Mouse (Mus musculus) forebrain, embryonic 10.5 days (tissue): ENCODE results near the gene Selenoi. TPM values are rescaled to one million over a fixed set of nuclear protein-coding genes. Genes with fewer than 3 reads are reported as not detected.

Experiments
- DNase-seq: peaks from one replicate; pipeline ENCODE4 v3.0.0-alpha.2; 2017; ENCODE audit warnings: low spot score; ENCODE audit errors: extremely low spot score
- H3K27ac ChIP-seq: fragments of 300-500 bp; sonication (generic); 2 replicates; pipeline ENCODE4 v1.5.1; 2016; ENCODE audit warnings: mild to moderate bottlenecking
- H3K27me3 ChIP-seq: fragments of 300-500 bp; sonication (generic); 2 replicates; pipeline ENCODE4 v1.6.1; 2016; ENCODE audit warnings: mild to moderate bottlenecking; ENCODE audit not compliant: poor library complexity, severe bottlenecking
- H3K36me3 ChIP-seq: fragments of 300-500 bp; sonication (generic); replicated peaks from 2 replicates; pipeline ENCODE4 v1.6.1; 2016; ENCODE audit warnings: mild to moderate bottlenecking, moderate library complexity
- H3K4me1 ChIP-seq: fragments of 300-500 bp; sonication (generic); 2 replicates; pipeline ENCODE4 v1.6.1; 2016
- H3K4me3 ChIP-seq: fragments of 300-500 bp; sonication (generic); 2 replicates; pipeline ENCODE4 v1.5.1; 2016; ENCODE audit warnings: mild to moderate bottlenecking, moderate library complexity
- H3K9me3 ChIP-seq: fragments of 300-500 bp; sonication (generic); 2 replicates; pipeline ENCODE4 v1.6.1; 2016; ENCODE audit warnings: mild to moderate bottlenecking, moderate library complexity
- WGBS: fragments of 180-500 bp; shearing (Covaris S2); methylation state at CpG from one replicate; pipeline ENCODE4 v1.1.7; 2016; 5-methylcytosine and 5-hydroxymethylcytosine counted together
- polyA plus RNA-seq: library from polyadenylated mRNA; unstranded; fragments of >200 nt; fragmentation: Nextera tagmentation; extraction: Ambion mirVana; gene quantifications from 2 replicates; pipeline ENCODE4 v1.2.1, GENCODE M21; 2016

Selenoi gene
- 22.7 and 23.6 TPM in 2 replicates for polyA plus RNA-seq

DNA sequence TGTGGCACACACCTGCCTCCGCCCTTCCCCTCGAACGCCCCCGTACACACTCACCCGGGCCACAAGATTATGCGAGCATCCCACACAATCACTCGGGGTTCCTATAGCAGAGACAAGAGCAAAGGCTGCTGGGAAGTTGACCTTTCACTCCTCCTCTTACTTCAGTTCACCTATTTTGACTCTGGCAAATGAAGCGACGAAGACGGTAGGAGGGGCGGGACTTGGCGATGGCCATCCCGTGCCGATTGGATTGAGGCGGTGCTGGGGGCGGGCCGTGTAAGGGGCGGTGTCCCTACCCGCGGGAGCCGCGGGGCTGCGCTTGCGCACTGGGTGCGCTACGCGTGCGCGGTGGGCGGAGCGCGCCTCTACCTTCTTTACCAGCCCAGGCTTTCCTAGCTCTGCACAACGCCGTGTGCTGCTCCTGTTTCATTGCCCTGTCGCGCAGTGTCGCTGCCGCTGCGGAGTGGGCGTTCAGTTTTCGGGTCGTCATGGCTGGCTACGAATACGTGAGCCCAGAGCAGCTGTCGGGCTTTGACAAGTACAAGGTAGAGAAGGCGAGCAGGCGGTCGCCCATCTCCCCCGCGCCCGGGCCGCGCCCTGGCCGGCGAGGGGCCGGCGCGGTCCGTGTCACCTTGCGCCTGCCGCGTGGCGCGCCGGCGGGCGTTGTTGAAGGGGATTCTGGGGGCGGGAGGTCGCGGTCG is at the start of gene Selenoi:
Gene Selenoi, plus strand, starts transcription at position 311 of the 701 bp plus-strand sequence.
- H3K4me1 ChIP-seq = peaks cover 30% of the 10 kb centered on the region
- H3K36me3 ChIP-seq = peaks cover 14% of the 10 kb centered on the region
- H3K4me3 ChIP-seq = peak within 1 kb of the TSS; percentile 86
- WGBS = 5% methylated on average over 71 of the region's 71 CpGs
- peaks cover 8% of the 10 kb centered on the region; the same call in 1 of the 2 replicates for H3K9me3 ChIP-seq
- no peaks in the 10 kb centered on the region for H3K27me3 ChIP-seq
- peak within 1 kb of the TSS; percentile 92 for H3K27ac ChIP-seq
- DNase-seq = peak; percentile 96

DNA sequence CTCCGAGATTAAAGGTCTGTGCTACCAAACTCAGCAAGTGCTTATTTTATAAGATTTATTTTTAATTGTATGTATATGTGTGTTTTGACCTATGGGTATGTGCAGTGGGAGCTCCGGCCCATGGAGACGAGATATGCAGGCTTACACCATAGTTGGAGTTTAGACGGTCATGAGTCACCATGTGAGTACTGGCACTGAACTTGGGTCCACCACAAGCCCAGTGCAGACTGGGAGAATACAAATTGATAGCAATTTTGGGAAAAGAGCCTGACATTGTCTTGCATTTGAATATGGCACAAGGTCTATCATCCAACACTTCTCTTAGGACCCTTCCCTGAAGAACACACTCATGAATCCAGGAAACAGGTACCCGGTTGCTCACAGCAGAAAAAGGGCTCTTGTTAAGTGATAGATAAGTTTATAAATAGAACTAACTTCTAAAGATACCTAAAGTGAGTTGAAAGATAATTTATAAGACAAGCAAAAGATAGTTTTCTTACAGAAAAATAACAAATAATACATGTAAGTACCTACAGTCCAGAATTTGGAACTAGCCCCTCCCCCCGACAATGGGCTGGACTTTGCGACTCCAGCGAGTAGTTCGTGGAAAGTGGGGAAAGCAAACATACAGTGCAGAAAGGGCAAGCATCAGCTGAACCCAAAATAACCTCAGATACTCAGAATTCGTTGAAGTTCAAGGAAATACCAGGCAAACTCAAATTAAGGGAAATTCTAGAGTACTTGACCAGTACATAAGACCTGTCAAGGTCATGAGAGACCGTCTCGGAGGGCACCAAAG is 44.5 kb upstream of the Selenoi start:
- H3K27me3 ChIP-seq = no peaks in the 10 kb centered on the region
- 95% methylated on average over 12 of the region's 12 CpGs for WGBS
- H3K4me3 ChIP-seq = no peak overlapping the region
- no peaks in the 10 kb centered on the region for H3K4me1 ChIP-seq
- H3K36me3 ChIP-seq = peaks cover 48% of the 10 kb centered on the region
- H3K9me3 ChIP-seq = no peaks in the 10 kb centered on the region
- no peak overlapping the region for H3K27ac ChIP-seq
- DNase-seq = no peak

DNA sequence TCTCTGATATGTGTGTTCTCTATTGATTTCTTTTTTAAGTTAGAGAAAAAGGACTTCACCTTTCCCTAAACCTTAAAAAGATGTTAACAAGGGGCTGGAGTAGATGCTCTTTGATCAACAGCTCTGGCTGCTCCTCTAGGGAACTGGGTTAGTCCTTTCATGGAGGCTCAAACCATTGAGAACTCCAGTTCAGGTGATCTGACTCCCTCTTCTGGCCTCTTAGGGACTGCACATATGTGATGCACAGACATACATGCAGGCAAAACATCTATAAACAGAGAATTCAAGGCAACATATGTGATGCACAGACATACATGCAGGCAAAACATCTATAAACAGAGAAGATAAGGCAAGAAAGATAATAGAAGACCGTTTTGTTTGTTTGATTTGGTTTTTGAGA is 39.9 kb upstream of the Selenoi start:
- H3K27ac ChIP-seq = no peak overlapping the region
- DNase-seq = no peak
- H3K4me3 ChIP-seq = no peak overlapping the region
- no peaks in the 10 kb centered on the region for H3K4me1 ChIP-seq
- peaks cover 14% of the 10 kb centered on the region for H3K36me3 ChIP-seq
- no peaks in the 10 kb centered on the region for H3K9me3 ChIP-seq
- H3K27me3 ChIP-seq = no peaks in the 10 kb centered on the region
- WGBS = 84% methylated on average over 1 of the region's 1 CpGs

DNA sequence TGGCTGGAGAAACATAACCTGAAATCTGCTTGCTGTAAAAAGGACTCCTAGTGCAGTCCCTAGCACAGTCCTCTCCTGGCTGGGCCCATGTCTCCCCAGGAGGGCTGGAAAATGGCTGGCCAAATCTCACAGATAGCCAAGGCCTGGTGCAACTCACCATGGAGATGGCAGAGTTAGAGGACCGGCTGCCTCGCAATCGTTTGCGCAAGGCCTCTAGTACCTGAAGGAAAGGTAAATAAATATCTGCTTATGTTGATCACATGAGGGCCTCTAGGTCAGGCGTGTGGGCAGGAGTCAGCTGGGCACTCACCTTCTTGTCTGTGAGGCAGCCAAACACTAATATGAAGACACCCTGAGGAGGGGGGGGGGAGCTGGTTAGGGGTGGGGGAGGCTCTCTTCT is 37.0 kb upstream of the Selenoi start:
- Histone ChIP-seq H3K4me1 (no peaks in the 10 kb centered on the region), H3K27ac (no peak overlapping the region), H3K36me3 (no peaks in the 10 kb centered on the region), H3K4me3 (no peak overlapping the region), H3K27me3 (no peaks in the 10 kb centered on the region), H3K9me3 (no peaks in the 10 kb centered on the region)
- WGBS = 88% methylated on average over 5 of the region's 5 CpGs
- no peak for DNase-seq

DNA sequence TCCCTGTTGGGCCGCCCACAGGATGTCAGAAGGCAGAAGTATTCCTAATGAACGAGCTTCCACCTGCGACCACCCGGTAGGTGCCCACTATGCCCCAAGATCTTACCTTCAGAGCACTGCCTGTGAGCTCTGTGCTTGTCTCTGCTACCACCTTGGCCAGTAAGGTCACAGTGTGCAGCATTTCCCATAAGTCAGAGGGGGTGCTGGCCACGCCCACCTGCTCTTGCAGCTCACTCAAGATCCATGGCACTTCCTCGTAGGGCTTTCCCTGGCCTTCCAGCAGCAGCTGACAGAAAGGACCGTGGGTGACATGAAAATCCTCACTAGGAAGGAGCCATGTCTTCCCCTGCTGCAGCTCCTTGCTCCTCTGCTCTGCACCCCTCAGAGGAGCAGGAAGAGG is 34.1 kb upstream of the Selenoi start:
- Histone ChIP-seq H3K27me3 (no peaks in the 10 kb centered on the region), H3K4me3 (no peak overlapping the region), H3K36me3 (no peaks in the 10 kb centered on the region), H3K27ac (no peak overlapping the region), H3K9me3 (no peaks in the 10 kb centered on the region), H3K4me1 (no peaks in the 10 kb centered on the region)
- WGBS = 80% methylated on average over 7 of the region's 7 CpGs
- no peak for DNase-seq

DNA sequence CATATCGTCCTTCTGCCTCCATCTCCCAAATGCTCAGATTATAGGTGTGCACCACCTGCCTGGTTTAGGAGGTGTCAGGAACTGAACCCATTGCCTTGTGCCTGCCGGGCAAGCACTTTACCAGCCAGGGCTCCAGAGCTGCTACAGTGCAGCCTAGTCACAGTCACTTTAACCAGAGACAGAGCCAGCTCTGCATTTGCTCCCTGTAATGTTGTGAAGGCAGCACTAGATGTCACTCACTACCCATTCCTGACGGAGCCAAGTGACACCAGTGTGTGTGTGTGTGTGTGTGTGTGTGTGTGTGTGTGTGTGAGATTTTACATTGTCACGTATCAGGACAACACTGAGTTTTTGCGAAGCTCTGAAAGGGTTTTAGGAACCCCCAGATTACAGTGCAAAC is 30.9 kb upstream of the Selenoi start:
- Histone ChIP-seq H3K9me3 (no peaks in the 10 kb centered on the region), H3K27ac (no peak overlapping the region), H3K36me3 (no peaks in the 10 kb centered on the region), H3K27me3 (no peaks in the 10 kb centered on the region), H3K4me3 (no peak overlapping the region), H3K4me1 (0 out of 2 replicates have a peak, but pooled peaks cover 2% of the 10 kb centered on the region)
- no peak for DNase-seq
- 59% methylated on average over 5 of the region's 5 CpGs for WGBS

DNA sequence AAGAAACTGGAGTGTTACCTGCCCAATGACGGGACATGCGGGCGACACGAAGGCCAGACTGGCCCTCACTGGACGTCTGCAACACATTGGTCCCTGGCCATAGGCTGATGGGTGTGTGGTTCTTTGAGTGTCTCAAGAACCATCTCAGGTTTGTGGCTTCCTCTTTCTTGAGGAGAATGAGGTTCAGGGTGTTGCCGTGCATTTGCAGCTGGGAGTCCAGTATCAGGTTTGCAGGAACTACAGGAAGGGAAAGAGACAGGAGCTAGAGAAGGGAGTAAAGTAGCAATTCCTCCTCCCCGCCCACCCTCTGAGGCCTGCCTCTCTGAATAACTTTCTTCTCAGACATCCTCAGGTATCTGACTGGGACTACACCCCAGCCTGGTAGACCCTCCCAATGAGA is 30.2 kb upstream of the Selenoi start:
- no peak for DNase-seq
- Histone ChIP-seq H3K9me3 (no peaks in the 10 kb centered on the region), H3K27me3 (no peaks in the 10 kb centered on the region), H3K27ac (no peak overlapping the region), H3K4me3 (no peak overlapping the region), H3K4me1 (0 out of 2 replicates have a peak, but pooled peaks cover 2% of the 10 kb centered on the region), H3K36me3 (no peaks in the 10 kb centered on the region)
- WGBS = 88% methylated on average over 7 of the region's 7 CpGs

DNA sequence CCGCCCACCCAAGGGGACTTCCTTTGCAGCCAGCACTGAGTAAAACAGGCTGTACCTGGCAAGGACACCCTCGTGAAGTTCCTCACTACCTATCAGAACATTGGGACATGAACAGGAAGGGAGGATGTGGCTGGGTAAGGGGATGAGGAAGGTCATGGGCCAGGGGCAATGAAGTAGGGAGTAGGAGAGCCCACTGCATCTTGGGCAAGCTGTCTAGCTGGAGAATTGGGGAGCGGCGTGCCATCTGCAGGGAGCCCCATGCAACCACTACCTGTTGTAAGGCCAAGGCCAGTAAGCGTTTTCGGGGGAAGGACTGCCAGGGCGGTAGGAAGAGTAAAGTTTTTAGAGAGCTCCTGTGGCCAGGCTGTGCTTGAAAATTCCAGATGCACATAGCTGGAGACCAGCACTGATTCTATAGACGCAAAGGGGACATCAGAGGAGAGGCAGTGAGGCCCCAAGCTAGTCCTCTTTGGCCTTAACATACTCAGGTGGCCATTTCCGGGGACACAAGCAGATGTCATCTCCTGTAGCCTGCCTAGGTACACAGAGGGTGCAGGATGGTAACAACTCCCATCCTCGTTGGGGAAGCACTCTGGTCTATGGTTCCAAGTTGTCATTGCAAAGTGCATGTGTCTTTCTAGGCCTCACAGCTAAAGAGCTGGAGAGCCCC is 29.0 kb upstream of the Selenoi start:
- 75% methylated on average over 10 of the region's 10 CpGs for WGBS
- Histone ChIP-seq H3K27ac (no peak overlapping the region), H3K4me3 (no peak overlapping the region), H3K36me3 (no peaks in the 10 kb centered on the region), H3K27me3 (no peaks in the 10 kb centered on the region), H3K9me3 (no peaks in the 10 kb centered on the region), H3K4me1 (0 out of 2 replicates have a peak, but pooled peaks cover 2% of the 10 kb centered on the region)
- DNase-seq = no peak

DNA sequence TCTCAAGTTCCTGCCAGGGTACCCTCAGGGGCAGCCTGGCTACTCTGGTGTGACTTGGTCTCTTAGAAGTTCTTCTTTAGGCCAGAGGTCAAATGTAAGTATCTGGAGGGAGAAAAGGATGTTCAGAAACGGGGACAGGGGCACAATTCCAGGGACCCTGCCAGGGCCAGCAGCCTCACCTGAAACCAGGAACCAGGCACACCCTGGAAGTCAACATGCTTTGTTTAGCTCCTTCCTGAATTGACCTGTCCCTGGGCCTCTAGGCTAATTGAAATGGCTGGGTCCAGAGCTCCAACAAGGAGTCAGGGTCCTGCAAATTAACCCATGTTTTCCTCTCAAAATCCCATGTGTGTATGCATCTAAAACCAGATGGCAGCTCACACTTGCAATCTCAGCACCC is 27.9 kb upstream of the Selenoi start:
- no peak for DNase-seq
- 0 out of 2 replicates have a peak, but pooled peaks cover 2% of the 10 kb centered on the region for H3K4me1 ChIP-seq
- no peak overlapping the region for H3K27ac ChIP-seq
- H3K9me3 ChIP-seq = no peaks in the 10 kb centered on the region
- no peaks in the 10 kb centered on the region for H3K27me3 ChIP-seq
- no peak overlapping the region for H3K4me3 ChIP-seq
- WGBS = 52% methylated on average over 1 of the region's 1 CpGs
- no peaks in the 10 kb centered on the region for H3K36me3 ChIP-seq

DNA sequence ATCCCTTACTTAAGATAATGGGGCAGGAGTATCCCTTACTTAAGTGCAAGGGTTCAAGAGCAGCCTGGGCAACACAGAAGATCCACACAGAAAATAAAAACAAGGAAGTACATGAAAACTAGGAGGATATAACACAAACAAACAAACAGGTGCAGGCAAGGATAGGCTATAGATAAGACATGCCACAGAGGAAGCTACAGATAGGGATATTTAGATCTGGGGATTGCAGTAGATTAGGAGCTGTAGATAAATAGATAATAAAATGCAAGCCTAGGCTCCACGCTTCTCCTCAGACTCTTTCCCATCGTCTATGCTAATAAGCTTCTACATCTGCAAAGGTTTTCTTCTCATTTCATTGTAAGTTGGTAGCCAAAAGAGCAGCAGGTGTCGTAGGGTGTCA is 27.3 kb upstream of the Selenoi start:
- 73% methylated on average over 3 of the region's 3 CpGs for WGBS
- H3K9me3 ChIP-seq = no peaks in the 10 kb centered on the region

DNA sequence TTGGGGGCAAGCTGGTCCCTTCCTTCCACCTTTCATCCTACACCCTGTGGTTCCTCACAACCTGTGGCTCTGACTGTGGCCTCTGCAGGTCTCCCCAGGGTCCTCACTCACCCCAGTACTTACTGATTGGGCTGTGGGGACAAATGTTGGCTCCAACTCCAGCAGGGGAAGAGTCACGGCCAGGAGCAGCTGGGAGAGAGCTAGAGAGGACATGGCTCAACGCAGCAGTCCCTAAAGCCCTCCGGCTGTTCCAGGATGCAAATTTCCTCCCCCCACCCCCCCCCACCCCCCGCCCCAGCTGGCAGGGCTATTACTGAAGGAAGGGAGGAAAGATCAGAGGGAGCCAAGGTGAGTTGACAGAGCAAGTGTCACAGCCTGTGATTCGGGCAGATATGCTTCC is 26.9 kb upstream of the Selenoi start, which contains the start of gene Adgrf3:
Gene Adgrf3, minus strand, starts transcription at position 230 of the 400 bp plus-strand sequence.
- DNase-seq = no peak
- no peaks in the 10 kb centered on the region for H3K9me3 ChIP-seq
- H3K27me3 ChIP-seq = no peaks in the 10 kb centered on the region
- 47% methylated on average over 5 of the region's 5 CpGs for WGBS
- no peaks in the 10 kb centered on the region for H3K36me3 ChIP-seq
- H3K4me3 ChIP-seq = no peak within 1 kb of the TSS
- 0 out of 2 replicates have a peak, but pooled peaks cover 2% of the 10 kb centered on the region for H3K4me1 ChIP-seq
- H3K27ac ChIP-seq = no peak within 1 kb of the TSS

More for the DNA sequence above, 27.3 kb upstream of the Selenoi start:
- no peaks in the 10 kb centered on the region for H3K27me3 ChIP-seq
- H3K27ac ChIP-seq = no peak overlapping the region
- H3K36me3 ChIP-seq = no peaks in the 10 kb centered on the region
- DNase-seq = no peak
- H3K4me3 ChIP-seq = no peak overlapping the region
- H3K4me1 ChIP-seq = 0 out of 2 replicates have a peak, but pooled peaks cover 2% of the 10 kb centered on the region

DNA sequence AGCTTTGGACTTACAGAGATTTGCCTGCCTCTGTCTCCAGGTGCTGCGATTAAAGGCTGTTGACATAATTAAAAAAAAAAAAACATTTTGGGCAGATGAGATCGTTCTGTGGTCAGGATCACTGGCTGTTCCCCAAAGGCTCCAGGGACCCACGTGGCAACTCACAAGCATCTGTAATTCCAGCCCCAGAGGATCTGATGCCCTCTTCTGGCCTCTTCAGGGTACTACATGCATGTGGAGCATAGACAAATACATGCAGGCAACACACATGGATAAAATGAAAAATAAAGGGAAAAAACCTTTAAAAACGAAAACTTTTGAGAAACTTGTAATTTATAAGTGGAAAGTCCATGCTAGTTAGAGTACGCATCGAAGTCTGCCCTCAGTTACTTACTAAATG is 25.1 kb upstream of the Selenoi start:
- WGBS = 70% methylated on average over 6 of the region's 6 CpGs
- Histone ChIP-seq H3K9me3 (no peaks in the 10 kb centered on the region), H3K4me1 (0 out of 2 replicates have a peak, but pooled peaks cover 2% of the 10 kb centered on the region), H3K4me3 (no peak overlapping the region), H3K27me3 (no peaks in the 10 kb centered on the region), H3K36me3 (no peaks in the 10 kb centered on the region), H3K27ac (no peak overlapping the region)
- peak; percentile 44 for DNase-seq
